In genomic region chr1:90906357-90906756, GRCm38 (mm10) we compare ENCODE assay signal across 8 mouse cellular contexts. TPM values are rescaled to one million over a fixed set of nuclear protein-coding genes. Genes with fewer than 3 reads are reported as not detected.
DNase-seq lines count a peak whose midpoint lies in the region; ATAC-seq and TF ChIP-seq lines count a peak whose summit lies in the region.
"Had no signal": no experiment of that assay in that cellular context is flagged by ENCODE, and none has a peak within 500 bp of the region (broad histone marks: within the 10 kb centered on the region; RNA-seq: fewer than 3 reads in every experiment).

No protein-coding gene starts in this region.

- intact Hi-C loops in left cerebral cortex, postnatal 36 days (cut with DNase I): loop anchor here (2.0 to 5.0 kb wide), 2 partner anchors 50 to 154 kb away; no protein-coding TSS in a partner anchor

- TF ChIP-seq CTCF in cerebellum, adult 2 months (IDR thresholded peaks at IDR 0.05; ENCODE audit: borderline replicate concordance, insufficient read depth, low read depth, low read length): peak; percentile 85
- peak; percentile 91 for TF ChIP-seq CTCF in heart, postnatal 0 days (IDR thresholded peaks at IDR 0.05; ENCODE audit: low read depth)

- H3K9me3 ChIP-seq in midbrain, embryonic 11.5 days (ENCODE audit: control insufficient read depth, low read length): no peaks in the 10 kb centered on the region
- no peaks in the 10 kb centered on the region for H3K9me3 ChIP-seq in midbrain, embryonic 16.5 days (replicated peaks; ENCODE audit: control insufficient read depth, low read length, poor library complexity, severe bottlenecking)
- H3K9me3 ChIP-seq in heart, postnatal 0 days (replicated peaks; ENCODE audit: control insufficient read depth, low read length): no peaks in the 10 kb centered on the region

- H3K4me2 ChIP-seq in midbrain, embryonic 11.5 days: no peak overlapping the region
- H3K4me2 ChIP-seq in midbrain, embryonic 16.5 days (ENCODE audit: low read length): no peak overlapping the region
- no peak overlapping the region for H3K4me2 ChIP-seq in heart, postnatal 0 days (ENCODE audit: low read depth, low read length)

- DNase-seq in midbrain, embryonic 11.5 days (ENCODE audit: low spot score, missing footprints): peak; percentile 85
- peak; percentile 26 for DNase-seq in WW6 (ENCODE audit: low read depth, low spot score)
- DNase-seq in cerebellum, adult 2 months: peak; percentile 31 to 59
- DNase-seq in heart, postnatal 0 days (ENCODE audit: low spot score): peak; percentile 64
- peak; percentile 38 to 43 for DNase-seq in left cerebral cortex, postnatal 36 days (ENCODE audit: low spot score in 2 of 2)
- peak; percentile 33 for DNase-seq in retina, postnatal 7 days (ENCODE audit: low read depth, low spot score)

- no peak overlapping the region for H3K9ac ChIP-seq in midbrain, embryonic 11.5 days (ENCODE audit: low read length)
- H3K9ac ChIP-seq in midbrain, embryonic 16.5 days (ENCODE audit: low read depth, low read length): no peak overlapping the region
- no peak overlapping the region for H3K9ac ChIP-seq in heart, postnatal 0 days (replicated peaks; ENCODE audit: low read depth, low read length)

- H3K27ac ChIP-seq in midbrain, embryonic 11.5 days (ENCODE audit: low read depth, low read length): no peak overlapping the region
- H3K27ac ChIP-seq in midbrain, embryonic 16.5 days (ENCODE audit: low read length): no peak overlapping the region
- no peak overlapping the region for H3K27ac ChIP-seq in cerebellum, adult 2 months (ENCODE audit: insufficient read depth, low read length)
- H3K27ac ChIP-seq in heart, postnatal 0 days (ENCODE audit: low read depth): no peak overlapping the region

- no peak for TF ChIP-seq POLR2A in cerebellum, adult 2 months (IDR thresholded peaks at IDR 0.05; ENCODE audit: borderline replicate concordance, insufficient read depth, low read length)

- no peaks in the 10 kb centered on the region for H3K4me1 ChIP-seq in midbrain, embryonic 11.5 days (ENCODE audit: control insufficient read depth, insufficient read depth, low read length)
- H3K4me1 ChIP-seq in midbrain, embryonic 16.5 days (ENCODE audit: control insufficient read depth, insufficient read depth, low read length): no peaks in the 10 kb centered on the region
- 0 out of 2 replicates have a peak, but pooled peaks cover 3% of the 10 kb centered on the region for H3K4me1 ChIP-seq in cerebellum, adult 2 months (ENCODE audit: control insufficient read depth, insufficient read depth, low read length)
- H3K4me1 ChIP-seq in heart, postnatal 0 days (ENCODE audit: control insufficient read depth, insufficient read depth): peaks cover 14% of the 10 kb centered on the region

- no peaks in the 10 kb centered on the region for H3K27me3 ChIP-seq in midbrain, embryonic 11.5 days (ENCODE audit: control insufficient read depth, insufficient read depth, low read length)
- H3K27me3 ChIP-seq in midbrain, embryonic 16.5 days (ENCODE audit: control insufficient read depth, insufficient read depth, low read depth, low read length): no peaks in the 10 kb centered on the region
- H3K27me3 ChIP-seq in cerebellum, adult 2 months (ENCODE audit: control insufficient read depth, insufficient read depth, low read length): no peaks in the 10 kb centered on the region
- H3K27me3 ChIP-seq in heart, postnatal 0 days (ENCODE audit: control insufficient read depth, insufficient read depth, low read length): peaks cover 5% of the 10 kb centered on the region; the same call in 1 of the 2 replicates

- H3K36me3 ChIP-seq in midbrain, embryonic 11.5 days (ENCODE audit: control insufficient read depth, insufficient read depth, low read length): no peaks in the 10 kb centered on the region
- H3K36me3 ChIP-seq in midbrain, embryonic 16.5 days (ENCODE audit: control insufficient read depth, insufficient read depth, low read length): no peaks in the 10 kb centered on the region
- no peaks in the 10 kb centered on the region for H3K36me3 ChIP-seq in heart, postnatal 0 days (replicated peaks; ENCODE audit: control insufficient read depth, insufficient read depth, low read length)

- TF ChIP-seq EP300 in heart, postnatal 0 days (IDR thresholded peaks at IDR 0.05; ENCODE audit: low read depth): no peak

- WGBS in midbrain, embryonic 11.5 days: 8% methylated on average over 2 of the region's 2 CpGs
- WGBS in midbrain, embryonic 16.5 days: 19% methylated on average over 2 of the region's 2 CpGs
- 2% methylated on average over 2 of the region's 2 CpGs for WGBS in cerebellum, adult 2 months
- WGBS in heart, postnatal 0 days: 14% methylated on average over 2 of the region's 2 CpGs

- ATAC-seq in midbrain, embryonic 11.5 days (ENCODE audit: low FRiP score): no peak
- ATAC-seq in midbrain, embryonic 16.5 days: no peak
- ATAC-seq in heart, postnatal 0 days (ENCODE audit: insufficient read depth, low read depth): peak; percentile 53; the same call in 1 of the 2 replicates

- no peak overlapping the region for H3K4me3 ChIP-seq in midbrain, embryonic 11.5 days (ENCODE audit: low read depth, low read length)
- no peak overlapping the region for H3K4me3 ChIP-seq in midbrain, embryonic 16.5 days (ENCODE audit: low read depth, low read length)
- H3K4me3 ChIP-seq in cerebellum, adult 2 months (replicated peaks; ENCODE audit: insufficient read depth, low read depth, low read length): no peak overlapping the region
- H3K4me3 ChIP-seq in heart, postnatal 0 days (ENCODE audit: low read depth, low read length): no peak overlapping the region

RNA-seq across cellular contexts. Expression of gene Mlph, which starts 8.5 kb away (rescaled TPM):
- polyA plus RNA-seq in midbrain, embryonic 11.5 days (2014; fragmentation: Nextera tagmentation; extraction: Ambion mirVana): 0.10 and 0.33 TPM in 2 replicates
- polyA plus RNA-seq in midbrain, embryonic 16.5 days (2015; fragmentation: Nextera tagmentation; extraction: Ambion mirVana): 0.09 and 0.29 TPM in 2 replicates
- 2.5 and 3.3 TPM in 2 replicates for polyA plus RNA-seq in cerebellum, adult 2 months (2012; rRNA removed)
- 0.04 and 0.27 TPM in 2 replicates for total RNA-seq in heart, postnatal 0 days (2014; rRNA removed; ENCODE audit: low replicate concordance)
- 0.12 TPM in 2 replicates for polyA plus RNA-seq in heart, postnatal 0 days (2015; fragmentation: Nextera tagmentation; extraction: Ambion mirVana)
- 1 to 10 TPM in 1 of 2 experiments, under 1 TPM in 1; 0.69 to 1.1 TPM for total RNA-seq in left cerebral cortex, postnatal 36 days (2021)

RNA-seq across cellular contexts. Expression of gene Prlh, which starts 46.6 kb away (rescaled TPM):
- not detected in 2 replicates for polyA plus RNA-seq in midbrain, embryonic 11.5 days (2014; fragmentation: Nextera tagmentation; extraction: Ambion mirVana)
- not detected in 2 replicates for polyA plus RNA-seq in midbrain, embryonic 16.5 days (2015; fragmentation: Nextera tagmentation; extraction: Ambion mirVana)
- 1.1 TPM in 1 of 2 replicates, not detected in the other for polyA plus RNA-seq in cerebellum, adult 2 months (2012; rRNA removed)
- not detected in 2 replicates for total RNA-seq in heart, postnatal 0 days (2014; rRNA removed; ENCODE audit: low replicate concordance)
- not detected in 2 replicates for polyA plus RNA-seq in heart, postnatal 0 days (2015; fragmentation: Nextera tagmentation; extraction: Ambion mirVana)
- total RNA-seq in left cerebral cortex, postnatal 36 days (2021): not detected
- polyA plus RNA-seq: gonadal fat pad, adult 2 months had no signal

Comparison
In these comparisons a context has a peak if more than half of its experiments do, and no peak if none do; other contexts are left out.
1. DNase-seq: peak in every context shown above with its lines; median percentile 85 in midbrain, embryonic 11.5 days; 64 in heart, postnatal 0 days; 45 in cerebellum, adult 2 months; 40 in left cerebral cortex, postnatal 36 days; 33 in retina, postnatal 7 days; 26 in WW6.